Mouse (Mus musculus) CD4-positive, CD25-positive, alpha-beta regulatory T cell, adult 4 months (primary cell): Measurements from ENCODE around the gene Cryz. TPM values are rescaled to one million over a fixed set of nuclear protein-coding genes. Genes with fewer than 3 reads are reported as not detected.

Experiments used
- polyA plus RNA-seq, 2 experiments: library from polyadenylated mRNA; unstranded; fragments of 100-300 nt; shearing (Covaris generic); gene quantifications; one replicate each; pipeline ENCODE4 v1.2.1; 2017

The Cryz gene
- polyA plus RNA-seq, 2 experiments from 2014 or later, result 3.6 to 4.1 TPM

Other genes starting within 250 kb of the Cryz start
- gene Tyw3, start 393 bp downstream of the Cryz start, polyA plus RNA-seq, result 1 to 10 TPM; 5.2 to 9.1 TPM
- not detected for gene Erich3, start 67.1 kb downstream of the Cryz start, polyA plus RNA-seq